In genomic region chr6:57534611-57535286, GRCm38 (mm10) we compare ENCODE assay signal across 7 mouse cellular contexts. TPM values are rescaled to one million over a fixed set of nuclear protein-coding genes. Genes with fewer than 3 reads are reported as not detected.
DNase-seq lines count a peak whose midpoint lies in the region; ATAC-seq lines count a peak whose summit lies in the region.

No protein-coding gene starts in this region.

- ATAC-seq in hindbrain, embryonic 14.5 days (ENCODE audit: low FRiP score) = peak; percentile 54
- peak; percentile 29 for ATAC-seq in megakaryocyte-erythroid progenitor cell, adult 5-6 weeks (replicated peaks; ENCODE audit: low FRiP score, low TSS enrichment, poor library complexity, severe bottlenecking)

- WGBS in hindbrain, embryonic 14.5 days = 0% methylated on average over 31 of the region's 31 CpGs

- intact Hi-C loops in left cerebral cortex, postnatal 36 days (cut with DNase I) = loop anchor here (10.0 kb wide), 1 partner anchor 610 kb away; the partner anchor contains the start of genes Nt5c3 and Vmn1r4

- peak; percentile 33 for DNase-seq in WW6 (ENCODE audit: low read depth, low spot score)
- peak; percentile 49 to 65 for DNase-seq in cerebellum, adult 18-20 months
- DNase-seq in forelimb bud, embryonic 11.5 days (ENCODE audit: low read depth, low spot score) = peak; percentile 35
- no peak for DNase-seq in hindbrain, embryonic 14.5 days (ENCODE audit: low spot score)
- DNase-seq in left cerebral cortex, postnatal 36 days (ENCODE audit: low spot score in 2 of 2) = peak; percentile 56 to 59
- peak; percentile 40 for DNase-seq in right cerebral cortex, postnatal 4 days

- H3K9ac ChIP-seq in hindbrain, embryonic 14.5 days = peak overlapping the region; percentile 83

- peaks cover 13% of the 10 kb centered on the region; the same call in 1 of the 2 replicates for H3K4me1 ChIP-seq in hindbrain, embryonic 14.5 days (replicated peaks; ENCODE audit: control insufficient read depth, insufficient read depth, low read length)

- no peaks in the 10 kb centered on the region for H3K36me3 ChIP-seq in hindbrain, embryonic 14.5 days (replicated peaks; ENCODE audit: control insufficient read depth, insufficient read depth)

- peak overlapping the region; percentile 81 for H3K4me2 ChIP-seq in hindbrain, embryonic 14.5 days (replicated peaks)

- peak overlapping the region; percentile 76 for H3K27ac ChIP-seq in hindbrain, embryonic 14.5 days

- H3K27me3 ChIP-seq in hindbrain, embryonic 14.5 days (ENCODE audit: control insufficient read depth, insufficient read depth, low read length) = no peaks in the 10 kb centered on the region

- no peaks in the 10 kb centered on the region for H3K9me3 ChIP-seq in hindbrain, embryonic 14.5 days (ENCODE audit: control insufficient read depth, low read length)

- peak overlapping the region; percentile 71 for H3K4me3 ChIP-seq in hindbrain, embryonic 14.5 days (replicated peaks; ENCODE audit: low read length)

RNA-seq across cellular contexts. Expression of gene Ppm1k, which starts 0.5 kb away (rescaled TPM):
- polyA plus RNA-seq in hindbrain, embryonic 14.5 days (2014; fragmentation: Nextera tagmentation; extraction: Ambion mirVana) = 6.2 and 8.3 TPM in 2 replicates
- 10 to 100 TPM; 74.7 to 77.6 TPM for total RNA-seq in left cerebral cortex, postnatal 36 days (2021)
- 0.79 and 2.2 TPM in 2 replicates for total RNA-seq in megakaryocyte-erythroid progenitor cell, adult 5-6 weeks (2014; fragmentation: Nextera tagmentation)
- total RNA-seq in megakaryocyte-erythroid progenitor cell, adult 5-6 weeks (2017) = 6.1 and 15.3 TPM in 2 replicates

RNA-seq across cellular contexts. Expression of gene Herc6, which starts 46.1 kb away (rescaled TPM):
- polyA plus RNA-seq in hindbrain, embryonic 14.5 days (2014; fragmentation: Nextera tagmentation; extraction: Ambion mirVana) = 0.64 and 0.78 TPM in 2 replicates
- 10 to 100 TPM in 1 of 2 experiments, 1 to 10 TPM in 1; 7.9 to 13.6 TPM for total RNA-seq in left cerebral cortex, postnatal 36 days (2021)
- 13.8 and 35.6 TPM in 2 replicates for total RNA-seq in megakaryocyte-erythroid progenitor cell, adult 5-6 weeks (2014; fragmentation: Nextera tagmentation)
- 11.6 and 18.1 TPM in 2 replicates for total RNA-seq in megakaryocyte-erythroid progenitor cell, adult 5-6 weeks (2017)

Comparison
In these comparisons a context has a peak if more than half of its experiments do, and no peak if none do; other contexts are left out.
1. RNA of gene Ppm1k, which starts 0.5 kb away (total RNA-seq): 74.7 to 77.6 TPM in left cerebral cortex, postnatal 36 days; 0.79 to 15.3 TPM in megakaryocyte-erythroid progenitor cell, adult 5-6 weeks; every median in the first group is over 4 times any median in the second.